Mouse (Mus musculus) kidney, postnatal 36 days (tissue): ENCODE results near the gene Klf16.

ENCODE experiments used
- DNase-seq, 2 experiments: peaks; one replicate each; pipeline ENCODE4 v3.0.0; 2021 to 2022; ENCODE audit warnings: mixed read lengths in 2 of 2

The Klf16 gene

DNA sequence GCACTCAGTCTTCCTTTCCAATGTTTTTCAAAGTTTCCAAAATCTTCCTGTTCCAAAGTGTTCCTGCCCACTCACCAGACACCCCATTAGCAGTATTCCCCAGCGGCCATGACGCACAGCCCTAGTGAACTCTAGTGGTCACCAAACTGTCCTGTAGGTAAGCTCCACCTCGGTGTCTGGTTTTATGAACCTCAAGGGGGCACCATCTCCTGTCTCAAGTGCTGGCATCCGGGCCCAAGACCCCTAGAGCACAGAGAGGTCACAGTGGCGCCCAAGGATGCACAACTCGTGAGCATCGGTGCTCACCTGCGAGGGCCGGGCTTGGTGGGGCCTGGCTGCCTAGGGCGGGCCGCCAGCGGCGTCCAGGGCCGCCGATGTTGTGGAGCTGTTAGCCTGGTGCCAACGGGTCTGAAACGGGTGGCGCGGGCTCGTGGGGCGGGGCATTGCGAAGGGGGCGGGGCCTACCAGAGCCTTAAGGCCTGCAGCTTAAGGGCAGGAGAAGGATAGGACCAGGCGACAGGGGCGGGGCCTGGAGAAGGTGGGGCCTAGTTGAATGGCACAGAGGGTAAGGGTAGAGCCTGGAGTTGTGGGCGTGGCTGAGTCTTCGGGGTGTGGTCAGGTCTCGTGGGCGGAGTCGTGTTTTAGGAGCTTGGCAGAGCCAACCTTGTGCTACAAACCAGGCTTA lies 38.3 kb downstream of the Klf16 start, which contains the start of gene Atp8b3:
Gene Atp8b3 (minus strand): TSS at position 415 of the 685 bp plus-strand sequence.
- DNase-seq = peak; percentile 86 to 91

DNA sequence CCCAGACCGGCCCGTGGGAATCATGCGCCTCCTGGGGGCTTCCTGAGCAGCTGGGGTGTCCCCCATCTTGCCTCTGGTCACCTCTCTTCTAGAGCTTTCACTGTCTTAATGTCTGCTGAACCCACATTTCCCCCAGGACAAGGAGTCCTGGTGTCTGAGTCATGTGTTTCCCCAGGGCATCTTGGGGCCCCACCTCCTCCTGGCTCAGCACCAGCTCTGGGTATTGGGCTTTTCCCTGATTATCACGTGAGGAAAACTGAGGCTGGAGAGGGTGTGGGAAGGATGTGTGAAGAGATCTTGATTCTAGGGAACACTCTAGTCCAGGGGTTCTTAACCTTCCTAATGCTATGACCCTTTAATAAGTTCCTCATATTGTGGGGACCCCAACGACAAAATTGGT lies 38.9 kb downstream of the Klf16 start:
- DNase-seq = peak in 1 of 2 experiments; percentile 46

GRCm38 (mm10) chr10:80535711-80536110 lies 41.4 kb downstream of the Klf16 start:
- DNase-seq = peak in 1 of 2 experiments; percentile 58

- peak in 1 of 2 experiments; percentile 17 for DNase-seq
Measured at GRCm38 (mm10) chr10:80535071-80535470, 42.0 kb downstream of the Klf16 start.

DNA sequence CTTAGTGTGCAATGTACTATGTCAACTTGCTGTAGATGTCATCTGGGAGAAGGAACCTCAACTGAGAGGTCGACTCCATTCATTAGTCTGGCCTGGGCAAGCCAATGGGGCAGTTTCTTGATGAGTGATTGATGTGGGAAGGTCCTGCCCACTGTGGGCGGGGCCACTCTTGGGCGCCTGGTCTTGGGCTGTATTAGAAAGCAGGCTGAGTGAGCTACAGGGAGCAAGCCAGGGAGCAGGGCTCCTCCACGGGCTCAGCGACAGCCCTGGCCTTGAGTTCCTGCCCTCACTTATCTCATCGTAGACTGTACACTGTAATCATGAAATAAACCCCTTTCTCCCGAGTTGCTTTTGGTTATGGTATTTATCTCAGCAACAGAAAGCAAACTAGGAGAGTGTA lies 43.4 kb downstream of the Klf16 start:
- peak in 1 of 2 experiments; percentile 46 for DNase-seq

DNA sequence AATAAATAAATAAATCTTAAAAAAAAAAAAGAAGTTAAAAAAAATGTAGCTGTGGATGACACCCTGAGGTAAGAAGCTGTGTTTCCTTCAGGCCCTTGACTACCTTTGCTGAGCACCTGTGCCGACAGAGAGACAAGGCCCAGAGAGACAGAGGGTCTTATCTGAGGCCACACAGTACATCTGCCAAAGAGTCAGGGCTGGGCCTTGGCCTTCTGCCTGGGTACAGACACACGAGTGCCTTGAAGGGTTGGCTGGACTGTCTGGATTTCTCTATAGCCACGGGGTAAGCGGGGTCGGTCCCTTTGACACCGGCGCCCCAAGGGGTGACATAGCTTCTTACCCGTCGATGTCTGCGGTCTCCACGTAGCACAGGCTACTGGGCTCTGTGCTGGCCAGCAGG lies 44.3 kb downstream of the Klf16 start:
- no peak for DNase-seq

- DNase-seq = no peak
Measured at GRCm38 (mm10) chr10:80526172-80526571, 50.9 kb downstream of the Klf16 start.

DNA sequence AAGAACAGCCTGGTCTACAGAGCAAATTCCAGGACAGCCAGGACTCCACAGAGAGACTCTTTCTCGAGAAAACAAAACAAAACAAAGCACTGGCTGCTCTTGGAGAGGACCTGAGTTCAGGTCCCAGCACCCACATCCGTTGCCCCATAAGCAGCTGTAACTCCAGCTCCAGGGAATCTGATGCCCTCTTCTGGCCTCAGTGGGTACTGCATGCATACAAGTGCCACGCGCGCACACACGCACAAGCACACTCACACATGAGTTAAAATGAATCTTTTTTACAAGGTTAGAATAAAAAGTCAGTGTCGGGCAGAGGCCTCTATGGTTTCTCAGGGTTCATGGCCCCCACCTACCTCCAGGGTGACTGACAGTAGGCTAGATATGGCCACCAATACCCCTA lies 53.8 kb downstream of the Klf16 start:
- no peak for DNase-seq

GRCm38 (mm10) chr10:80519287-80519686 lies 57.8 kb downstream of the Klf16 start:
- no peak for DNase-seq
